Mouse (Mus musculus) E14TG2a.4 (cell line): ENCODE data around the gene Prkg1.
"Not testable (repeated sequence)": the region's sequence is repeated elsewhere in the genome, so short reads cannot be mapped to it uniquely, and the experiment has no call there.

Experiments
- H3K27me3 ChIP-seq: 2 replicates; pipeline ENCODE4 v1.6.1; 2014; ENCODE audit warnings: low read length, control low read depth; ENCODE audit not compliant: insufficient read depth
- H3K36me3 ChIP-seq: 2 replicates; pipeline ENCODE4 v1.6.1; 2014; ENCODE audit warnings: low read length, control low read depth; ENCODE audit not compliant: insufficient read depth
- H3K4me1 ChIP-seq: replicated peaks from 2 replicates; pipeline ENCODE4 v1.6.1; 2014; ENCODE audit warnings: low read depth, low read length, control low read depth
- H3K4me3 ChIP-seq: replicated peaks from 2 replicates; pipeline ENCODE4 v1.5.1; 2014; ENCODE audit warnings: mild to moderate bottlenecking, low read length
- H3K9me3 ChIP-seq: 2 replicates; pipeline ENCODE4 v1.6.1; 2014; ENCODE audit warnings: low read length, control low read depth
- CTCF ChIP-seq: conservative IDR thresholded peaks from 2 replicates; pipeline ENCODE4 v1.5.1; 2014; ENCODE audit warnings: low read length
- NANOG ChIP-seq: IDR thresholded peaks from 2 replicates; pipeline ENCODE4 v1.6.1; 2014; ENCODE audit warnings: borderline replicate concordance, low read length, mixed read lengths
- POU5F1 ChIP-seq: IDR thresholded peaks from 2 replicates; pipeline ENCODE4 v1.6.1; 2014; ENCODE audit warnings: low read length, borderline replicate concordance

Gene Prkg1

DNA sequence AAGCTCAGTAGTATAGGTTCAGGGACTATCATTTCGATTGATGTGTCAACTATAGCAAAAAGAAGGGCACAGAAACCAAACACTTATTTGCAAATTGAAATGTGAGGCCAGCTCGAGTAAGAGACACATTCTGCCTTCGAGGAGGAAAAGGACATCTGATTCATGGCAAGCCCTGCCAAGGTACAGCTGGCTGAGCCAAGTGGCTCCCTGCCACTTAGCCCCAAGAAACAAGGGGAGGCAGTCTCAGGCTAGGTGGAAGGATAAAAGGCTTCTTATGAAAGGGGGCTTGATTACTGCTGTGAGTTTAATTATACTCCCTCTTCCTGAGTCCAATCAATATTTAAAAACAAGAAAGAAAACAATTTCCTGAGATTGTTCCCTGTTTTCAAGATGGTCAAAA lies 403.7 kb downstream of the Prkg1 start:
- H3K27me3 ChIP-seq: no peaks in the 10 kb centered on the region
- TF ChIP-seq NANOG (no peak), POU5F1 (no peak), CTCF (no peak)
- no peaks in the 10 kb centered on the region for H3K9me3 ChIP-seq
- no peaks in the 10 kb centered on the region for H3K4me1 ChIP-seq
- H3K4me3 ChIP-seq: no peak overlapping the region
- no peaks in the 10 kb centered on the region for H3K36me3 ChIP-seq

DNA sequence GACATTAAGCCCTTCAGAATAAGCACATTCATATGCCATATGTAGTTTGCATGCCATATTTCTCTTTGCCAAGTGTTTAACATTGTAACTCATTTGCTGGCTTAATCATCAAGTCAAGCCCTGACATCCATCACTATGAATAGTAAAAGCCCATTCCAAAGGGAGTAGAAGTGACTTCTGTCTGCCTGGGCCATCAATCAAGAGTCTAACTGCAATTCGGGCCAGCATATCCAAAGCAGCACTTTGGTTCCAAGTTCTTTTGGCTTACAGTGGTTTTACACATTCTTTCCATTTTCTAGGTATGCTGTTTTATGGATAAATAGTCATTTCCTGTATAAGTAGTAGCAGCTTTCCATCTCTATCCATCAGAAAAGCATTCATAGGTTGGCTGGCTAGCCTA lies 409.9 kb downstream of the Prkg1 start:
- H3K4me1 ChIP-seq: peaks cover 9% of the 10 kb centered on the region; the same call in 1 of the 2 replicates
- no peaks in the 10 kb centered on the region for H3K9me3 ChIP-seq
- no peaks in the 10 kb centered on the region for H3K27me3 ChIP-seq
- H3K36me3 ChIP-seq: no peaks in the 10 kb centered on the region
- no peak for TF ChIP-seq POU5F1
- no peak for TF ChIP-seq CTCF
- no peak for TF ChIP-seq NANOG
- H3K4me3 ChIP-seq: no peak overlapping the region

DNA sequence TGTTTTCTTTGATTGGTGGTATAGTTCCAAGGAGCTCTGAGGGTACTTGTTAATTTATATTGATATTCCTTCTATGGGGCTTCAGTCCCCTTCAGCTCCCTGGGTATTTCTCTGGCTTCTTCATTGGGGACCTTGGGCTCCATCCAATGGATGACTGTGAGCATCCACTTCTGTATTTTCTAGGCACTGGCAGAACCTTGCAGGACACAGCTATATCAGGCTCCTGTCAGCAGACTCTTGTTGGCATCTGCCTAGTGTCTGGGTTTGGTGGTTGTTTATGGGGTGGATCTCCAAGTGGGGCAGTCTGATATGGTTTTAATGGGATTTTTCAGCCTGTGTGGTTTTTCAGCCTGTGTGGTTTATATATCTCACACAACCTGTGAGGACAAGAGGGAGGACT lies 412.0 kb downstream of the Prkg1 start:
- H3K9me3 ChIP-seq, H3K36me3 ChIP-seq, H3K4me1 ChIP-seq, H3K4me3 ChIP-seq, H3K27me3 ChIP-seq: not testable (repeated sequence)

DNA sequence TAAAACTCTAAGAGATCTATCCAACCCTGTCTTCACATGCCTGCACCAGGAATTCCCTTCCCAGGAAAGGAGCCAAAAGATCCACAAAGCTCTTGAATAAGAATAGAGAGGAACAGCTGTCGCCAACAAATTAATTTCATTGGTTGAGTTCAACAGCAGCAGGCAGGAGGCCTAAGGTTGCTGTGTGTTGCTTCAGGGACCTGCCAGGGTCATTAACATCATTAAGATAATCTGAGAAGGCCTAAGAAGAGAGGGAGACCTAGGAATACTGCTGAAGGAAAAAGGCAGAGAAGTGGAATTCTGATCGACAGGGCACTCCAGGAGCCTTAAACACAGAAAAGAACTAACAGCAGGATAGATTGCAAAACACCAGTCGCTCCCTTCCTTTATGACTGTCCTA lies 413.0 kb downstream of the Prkg1 start:
- TF ChIP-seq NANOG: no peak; the same call in 1 of the 2 replicates
- no peak for TF ChIP-seq POU5F1
- no peak for TF ChIP-seq CTCF
- Histone ChIP-seq H3K4me3 (no peak overlapping the region), H3K27me3 (no peaks in the 10 kb centered on the region), H3K36me3 (no peaks in the 10 kb centered on the region), H3K4me1 (peaks cover 9% of the 10 kb centered on the region; the same call in 1 of the 2 replicates), H3K9me3 (no peaks in the 10 kb centered on the region)

DNA sequence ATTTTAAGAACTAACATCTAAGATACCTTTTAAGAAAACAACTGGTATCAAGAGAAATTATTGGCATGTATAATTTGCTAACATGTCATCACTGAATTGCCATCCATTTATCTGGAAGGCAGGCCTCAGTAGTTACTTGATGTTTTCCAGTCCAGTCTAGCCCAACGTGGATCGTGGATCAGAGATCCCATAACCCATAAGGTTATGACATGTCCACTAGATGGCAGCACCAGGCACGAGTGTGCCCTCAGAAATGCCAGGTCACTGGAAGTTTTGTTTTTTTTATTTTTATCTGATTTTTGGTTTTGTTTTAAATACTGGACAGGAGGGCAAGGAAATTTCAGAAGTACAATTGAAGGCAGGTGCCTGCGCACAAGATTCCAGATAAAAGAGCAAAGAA lies 422.7 kb downstream of the Prkg1 start:
- TF ChIP-seq NANOG: no peak
- no peak for TF ChIP-seq POU5F1
- peak; percentile 58 for TF ChIP-seq CTCF
- H3K27me3 ChIP-seq: no peaks in the 10 kb centered on the region
- no peaks in the 10 kb centered on the region for H3K36me3 ChIP-seq
- no peaks in the 10 kb centered on the region for H3K4me1 ChIP-seq
- H3K4me3 ChIP-seq: no peak overlapping the region
- H3K9me3 ChIP-seq: no peaks in the 10 kb centered on the region

DNA sequence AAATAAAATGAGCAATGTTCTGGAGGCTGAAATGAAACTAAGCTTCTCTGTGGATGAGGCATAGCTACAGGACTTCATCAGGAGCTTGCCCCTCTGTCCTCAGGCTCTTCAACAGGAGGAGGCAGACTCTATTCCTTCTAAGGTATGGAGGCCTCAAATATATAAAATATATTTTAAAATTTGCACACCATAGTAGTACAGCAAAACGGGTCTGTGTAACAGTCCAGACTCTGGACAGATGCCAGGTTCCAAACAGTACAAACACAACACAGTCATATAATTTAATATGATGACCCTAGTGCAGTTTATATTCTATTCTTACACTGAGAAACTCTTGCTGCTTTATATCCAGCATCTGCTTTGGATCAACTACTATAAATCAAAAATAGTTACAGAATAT lies 423.9 kb downstream of the Prkg1 start:
- H3K9me3 ChIP-seq: no peaks in the 10 kb centered on the region
- no peaks in the 10 kb centered on the region for H3K4me1 ChIP-seq
- no peaks in the 10 kb centered on the region for H3K36me3 ChIP-seq
- no peaks in the 10 kb centered on the region for H3K27me3 ChIP-seq
- no peak for TF ChIP-seq CTCF
- TF ChIP-seq POU5F1: no peak
- TF ChIP-seq NANOG: no peak
- H3K4me3 ChIP-seq: no peak overlapping the region

DNA sequence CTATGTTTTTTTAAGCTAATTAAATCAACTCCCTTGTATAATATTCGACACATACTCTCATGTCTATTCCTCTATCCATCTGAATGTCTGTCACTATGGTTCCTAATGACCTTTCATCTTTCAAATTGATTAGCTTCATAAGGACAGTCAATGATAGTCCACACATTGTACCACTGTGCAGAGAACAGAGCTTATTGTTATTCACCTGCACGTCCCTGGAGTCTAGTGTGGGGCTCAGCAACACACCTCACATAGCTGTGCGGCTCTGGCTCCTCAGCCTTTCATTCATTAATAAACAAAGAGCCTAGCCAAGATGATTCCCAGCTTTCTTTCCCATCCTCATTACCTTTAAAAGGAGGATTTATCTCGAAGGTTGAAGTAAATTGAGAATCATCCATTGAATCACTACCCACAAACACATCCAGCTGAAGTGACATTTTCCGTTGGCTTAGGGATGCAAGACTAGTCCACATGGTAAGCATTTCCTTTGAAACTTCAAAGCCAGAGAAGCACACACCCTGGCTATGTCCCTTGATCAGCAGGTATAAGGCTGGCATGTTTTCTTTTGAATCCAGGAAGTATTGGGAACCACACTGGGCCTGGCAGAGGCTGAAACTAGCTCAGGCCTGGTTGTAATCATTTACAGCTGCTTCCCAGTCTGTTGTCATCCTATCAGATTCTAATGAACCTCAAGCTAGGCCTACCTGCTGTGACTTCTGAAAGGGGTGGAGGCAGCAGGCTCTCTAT lies 426.3 kb downstream of the Prkg1 start:
- Histone ChIP-seq H3K27me3 (no peaks in the 10 kb centered on the region), H3K4me1 (no peaks in the 10 kb centered on the region), H3K4me3 (no peak overlapping the region), H3K36me3 (no peaks in the 10 kb centered on the region), H3K9me3 (no peaks in the 10 kb centered on the region)
- TF ChIP-seq NANOG (no peak), POU5F1 (no peak), CTCF (no peak)

DNA sequence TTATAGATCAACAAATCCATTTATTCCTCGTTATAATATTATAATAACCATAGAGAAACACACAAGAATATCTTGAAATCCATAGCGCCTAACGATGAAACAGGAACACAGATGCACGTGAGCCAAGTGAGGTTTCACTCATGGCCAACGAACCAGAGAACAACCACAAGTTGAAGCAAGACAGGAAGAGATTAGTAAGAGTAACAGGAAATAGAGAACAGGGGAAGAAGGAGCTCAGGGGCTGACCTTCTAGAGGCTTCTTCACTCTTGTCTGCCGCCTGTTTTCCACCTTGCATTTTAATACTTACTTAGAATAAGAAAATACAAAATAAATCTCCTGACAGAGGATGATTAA lies 427.0 kb downstream of the Prkg1 start:
- Histone ChIP-seq H3K36me3 (no peaks in the 10 kb centered on the region), H3K9me3 (no peaks in the 10 kb centered on the region), H3K27me3 (no peaks in the 10 kb centered on the region), H3K4me1 (no peaks in the 10 kb centered on the region), H3K4me3 (no peak overlapping the region)
- TF ChIP-seq NANOG (no peak), CTCF (no peak), POU5F1 (no peak)

DNA sequence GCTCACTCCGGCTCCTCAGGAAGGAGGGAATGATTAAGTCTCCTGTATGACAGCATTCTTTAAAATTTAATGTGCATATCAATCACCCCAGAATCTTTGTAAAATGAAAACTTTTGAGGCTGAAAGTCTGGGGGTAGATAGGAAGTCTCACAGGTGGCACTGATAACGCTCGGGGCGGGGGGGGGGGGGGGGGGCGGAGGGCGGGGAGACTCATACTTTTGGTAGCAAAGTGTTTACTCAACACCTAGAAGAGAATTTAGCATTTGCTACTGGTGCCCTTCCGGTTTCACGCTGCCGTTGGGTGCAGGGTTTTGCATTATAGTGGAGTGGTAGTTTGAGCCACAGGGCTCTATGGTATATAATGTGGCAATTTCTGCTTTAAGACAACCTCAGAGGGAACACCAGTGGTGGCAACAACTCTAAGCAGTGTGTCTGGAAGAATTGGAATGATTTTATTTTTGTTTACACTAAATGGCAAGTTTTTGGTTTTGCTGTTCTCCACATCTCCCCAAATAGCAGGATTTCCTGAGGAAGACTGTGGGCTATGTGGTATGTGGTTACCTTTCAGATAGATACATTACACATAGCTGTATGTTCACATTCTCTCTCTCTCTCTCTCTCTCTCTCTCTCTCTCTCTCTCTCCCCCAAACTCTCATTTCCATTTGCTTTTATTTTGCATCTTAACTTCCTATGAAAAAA lies 427.5 kb downstream of the Prkg1 start:
- TF ChIP-seq POU5F1 (no peak), NANOG (no peak), CTCF (no peak)
- H3K27me3 ChIP-seq: no peaks in the 10 kb centered on the region
- no peak overlapping the region for H3K4me3 ChIP-seq
- no peaks in the 10 kb centered on the region for H3K4me1 ChIP-seq
- H3K36me3 ChIP-seq: no peaks in the 10 kb centered on the region
- no peaks in the 10 kb centered on the region for H3K9me3 ChIP-seq
